Mouse (Mus musculus) midbrain, embryonic 10.5 days (tissue): ENCODE measurements around the gene Trim16. TPM values are rescaled to one million over a fixed set of nuclear protein-coding genes. Genes with fewer than 3 reads are reported as not detected.

Experiments used
- DNase-seq: peaks from one replicate; pipeline ENCODE4 v3.0.0-alpha.2; 2017; ENCODE audit warnings: low spot score
- H3K27ac ChIP-seq: fragments of 300-500 bp; sonication (generic); replicated peaks from 2 replicates; pipeline ENCODE4 v1.5.1; 2016; ENCODE audit warnings: mild to moderate bottlenecking
- H3K27me3 ChIP-seq: fragments of 300-500 bp; sonication (generic); 2 replicates; pipeline ENCODE4 v1.6.1; 2016; ENCODE audit warnings: low read depth, mild to moderate bottlenecking; ENCODE audit not compliant: poor library complexity, severe bottlenecking
- H3K36me3 ChIP-seq: fragments of 300-500 bp; sonication (generic); 2 replicates; pipeline ENCODE4 v1.6.1; 2016; ENCODE audit warnings: mild to moderate bottlenecking, moderate library complexity
- H3K4me1 ChIP-seq: fragments of 300-500 bp; sonication (generic); 2 replicates; pipeline ENCODE4 v1.6.1; 2016
- H3K4me3 ChIP-seq: fragments of 300-500 bp; sonication (generic); 2 replicates; pipeline ENCODE4 v1.5.1; 2016; ENCODE audit warnings: mild to moderate bottlenecking, moderate library complexity
- H3K9me3 ChIP-seq: fragments of 300-500 bp; sonication (generic); replicated peaks from 2 replicates; pipeline ENCODE4 v1.6.1; 2016; ENCODE audit warnings: mild to moderate bottlenecking
- WGBS: fragments of 180-500 bp; shearing (Covaris S2); methylation state at CpG from one replicate; pipeline ENCODE4 v1.1.7; 2016; 5-methylcytosine and 5-hydroxymethylcytosine counted together
- polyA plus RNA-seq: library from polyadenylated mRNA; unstranded; fragments of >200 nt; fragmentation: Nextera tagmentation; extraction: Ambion mirVana; gene quantifications from 2 replicates; pipeline ENCODE4 v1.2.1, GENCODE M21; 2016

The Trim16 gene
- polyA plus RNA-seq, 1 experiment from 2014 or later = 2.4 TPM

DNA sequence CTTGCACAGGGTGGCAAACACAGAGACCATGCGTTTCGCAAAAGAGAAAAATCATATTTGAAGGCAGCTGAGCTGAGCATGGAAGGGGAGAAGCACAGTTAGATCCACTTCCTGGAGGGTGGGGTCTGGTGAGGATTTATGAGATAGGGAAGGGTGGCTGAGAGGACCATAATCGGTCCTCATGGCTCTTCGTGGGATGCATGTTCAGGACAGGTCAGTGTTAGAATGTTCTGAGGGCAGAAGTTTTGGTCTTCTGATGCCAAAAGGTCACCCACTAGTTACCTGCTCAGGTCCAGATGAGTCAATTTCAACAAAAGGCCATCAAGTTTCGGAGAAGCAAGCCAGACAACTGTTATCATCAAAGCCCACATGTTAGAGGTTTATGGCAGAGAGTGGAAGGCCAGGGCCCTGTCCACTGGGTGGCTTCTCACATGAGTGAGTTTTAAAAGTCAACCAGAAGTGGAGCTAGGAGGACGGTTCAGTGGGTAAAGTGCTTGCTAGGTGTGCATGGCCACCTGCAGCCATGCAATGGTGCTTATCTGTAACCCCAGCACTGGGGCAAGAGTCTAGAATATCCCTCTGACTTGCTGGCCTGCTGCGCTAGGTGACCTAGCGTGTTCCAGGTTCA lies 858 bp upstream of the Trim16 start:
- peaks cover 15% of the 10 kb centered on the region for H3K4me1 ChIP-seq
- no peaks in the 10 kb centered on the region for H3K36me3 ChIP-seq
- WGBS = 91% methylated on average over 8 of the region's 8 CpGs
- no peaks in the 10 kb centered on the region for H3K9me3 ChIP-seq
- peaks cover 24% of the 10 kb centered on the region for H3K27me3 ChIP-seq
- H3K27ac ChIP-seq = no peak overlapping the region
- DNase-seq = no peak
- no peak overlapping the region for H3K4me3 ChIP-seq

DNA sequence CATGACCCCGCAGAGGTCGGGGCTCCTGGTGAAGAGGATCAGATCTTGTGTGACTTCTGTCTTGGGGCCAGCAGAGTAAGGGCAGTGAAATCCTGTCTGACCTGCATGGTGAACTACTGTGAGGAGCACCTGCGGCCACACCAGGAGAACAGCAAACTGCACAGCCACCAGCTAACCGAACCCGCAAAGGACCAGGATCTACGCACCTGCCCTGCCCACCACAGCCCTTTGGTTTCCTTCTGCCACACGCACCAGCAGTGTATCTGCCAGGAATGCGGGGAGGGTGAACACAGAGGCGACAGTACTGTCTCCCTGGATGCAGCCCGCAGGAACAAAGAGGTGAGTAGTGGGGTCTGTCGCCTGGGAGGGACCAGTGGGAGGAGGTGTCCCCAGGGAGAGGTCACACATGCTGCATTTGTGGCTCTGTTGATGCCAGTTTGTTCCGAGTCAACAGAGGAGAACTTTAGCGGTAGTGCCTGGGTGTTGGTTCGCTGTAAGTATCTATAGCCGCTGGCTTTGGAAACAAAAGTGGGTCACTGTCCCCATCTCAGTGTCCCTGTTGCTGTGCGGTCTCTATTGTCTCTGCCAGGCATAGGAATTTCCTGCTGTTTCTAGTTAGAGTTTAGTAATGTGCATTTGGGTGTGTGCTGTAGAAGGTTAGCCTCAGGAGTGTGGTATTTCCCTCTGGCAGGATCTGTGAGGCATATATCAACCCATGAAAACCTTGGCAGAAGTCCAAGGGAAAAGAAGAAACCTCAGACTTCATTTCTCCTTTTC lies 818 bp downstream of the Trim16 start:
- Histone ChIP-seq H3K27ac (peak overlapping the region; percentile 70), H3K27me3 (peaks cover 24% of the 10 kb centered on the region), H3K4me1 (peaks cover 15% of the 10 kb centered on the region), H3K4me3 (peak overlapping the region; percentile 46), H3K36me3 (no peaks in the 10 kb centered on the region), H3K9me3 (no peaks in the 10 kb centered on the region)
- DNase-seq = peak; percentile 29
- WGBS = 32% methylated on average over 16 of the region's 16 CpGs

DNA sequence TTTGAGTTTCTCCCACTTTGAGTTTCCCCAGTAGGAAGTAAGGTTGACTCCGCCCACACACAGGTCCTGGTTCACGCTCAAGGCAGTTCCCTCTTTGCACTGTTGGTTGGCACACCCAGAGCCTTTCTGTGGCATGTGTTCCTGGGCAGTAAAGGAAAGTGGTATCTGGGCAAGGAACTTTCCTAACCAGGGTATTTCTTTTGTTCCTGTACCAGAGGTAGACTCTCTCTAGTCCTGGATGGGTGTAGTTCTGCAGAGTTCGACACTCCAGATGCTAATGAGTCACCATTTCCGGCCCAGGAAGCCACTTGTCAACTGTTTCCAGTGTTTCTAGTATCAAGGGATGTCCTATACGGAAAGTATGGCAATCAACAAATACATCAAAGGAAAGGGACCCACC lies 1.9 kb downstream of the Trim16 start:
- DNase-seq = no peak
- no peak overlapping the region for H3K4me3 ChIP-seq
- 81% methylated on average over 5 of the region's 5 CpGs for WGBS
- no peaks in the 10 kb centered on the region for H3K9me3 ChIP-seq
- H3K27ac ChIP-seq = no peak overlapping the region
- peaks cover 15% of the 10 kb centered on the region for H3K4me1 ChIP-seq
- peaks cover 24% of the 10 kb centered on the region for H3K27me3 ChIP-seq
- H3K36me3 ChIP-seq = no peaks in the 10 kb centered on the region

DNA sequence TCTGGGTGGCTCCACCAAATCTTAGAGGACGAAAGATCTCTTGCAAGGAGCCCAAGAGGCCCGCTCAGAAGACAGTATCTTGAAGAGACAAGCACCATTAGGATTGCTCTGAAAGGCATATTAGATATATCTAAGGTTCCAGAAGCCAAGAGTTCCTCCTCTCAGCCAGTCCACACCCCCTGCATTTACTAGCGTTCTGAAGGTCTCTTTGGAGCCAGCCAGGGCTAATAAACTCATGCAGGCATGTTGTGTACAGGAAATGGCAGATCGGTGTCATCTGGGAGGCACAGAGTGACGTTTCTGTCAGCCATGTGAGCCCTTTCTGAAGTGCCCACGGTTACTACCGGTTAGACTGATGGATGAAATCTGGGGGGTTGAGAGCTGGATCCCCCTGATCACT lies 4.2 kb downstream of the Trim16 start:
- Histone ChIP-seq H3K36me3 (no peaks in the 10 kb centered on the region), H3K4me1 (peaks cover 15% of the 10 kb centered on the region), H3K27me3 (peaks cover 14% of the 10 kb centered on the region), H3K4me3 (no peak overlapping the region), H3K9me3 (no peaks in the 10 kb centered on the region), H3K27ac (no peak overlapping the region)
- WGBS = 79% methylated on average over 7 of the region's 7 CpGs
- DNase-seq = no peak

DNA sequence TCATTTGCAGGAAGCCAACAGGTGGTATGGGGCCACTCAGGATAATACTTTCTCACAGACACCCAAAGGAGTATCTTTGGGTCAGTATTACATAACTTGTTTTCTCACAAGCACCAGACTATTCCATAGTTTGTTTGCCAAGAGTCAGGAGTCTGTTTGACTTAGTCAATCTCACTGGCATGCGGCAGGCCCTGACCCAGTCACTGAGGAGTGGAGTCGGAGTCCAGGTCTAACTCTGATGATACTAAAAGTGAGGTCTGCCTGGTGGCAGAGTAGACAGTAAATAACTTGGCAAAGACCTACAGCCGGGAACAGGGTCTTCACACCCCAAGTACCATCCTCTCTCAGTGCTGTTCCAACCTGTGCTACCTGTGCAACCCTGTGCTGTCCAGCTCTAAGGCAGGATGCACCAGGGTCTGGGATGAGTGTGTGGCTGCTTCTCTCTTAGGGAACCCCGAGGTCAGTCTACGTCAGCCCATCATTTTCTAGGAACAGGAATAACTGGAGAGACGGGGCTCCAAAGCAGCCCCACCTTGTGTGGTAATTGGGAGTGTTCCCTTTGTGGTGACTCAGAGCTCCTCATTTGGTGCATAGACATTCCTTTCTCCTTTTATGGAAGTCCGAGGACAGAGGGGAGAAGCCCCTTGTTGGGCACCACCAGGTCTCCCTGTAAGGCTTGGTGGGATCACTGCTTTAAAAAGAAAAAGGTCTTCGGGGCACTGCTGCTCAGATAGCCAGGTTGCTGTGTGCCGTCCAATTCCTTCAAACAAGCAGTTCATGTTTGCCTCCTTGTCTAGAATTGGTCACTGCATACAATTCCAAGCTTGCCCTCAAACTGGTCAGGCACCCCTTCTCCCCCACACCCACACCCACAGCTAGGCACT lies 5.4 kb downstream of the Trim16 start:
- Histone ChIP-seq H3K9me3 (no peaks in the 10 kb centered on the region), H3K4me1 (peaks cover 8% of the 10 kb centered on the region), H3K4me3 (no peak overlapping the region), H3K27me3 (peaks cover 8% of the 10 kb centered on the region), H3K27ac (no peak overlapping the region), H3K36me3 (no peaks in the 10 kb centered on the region)
- WGBS = 81% methylated on average over 9 of the region's 9 CpGs
- DNase-seq = no peak

DNA sequence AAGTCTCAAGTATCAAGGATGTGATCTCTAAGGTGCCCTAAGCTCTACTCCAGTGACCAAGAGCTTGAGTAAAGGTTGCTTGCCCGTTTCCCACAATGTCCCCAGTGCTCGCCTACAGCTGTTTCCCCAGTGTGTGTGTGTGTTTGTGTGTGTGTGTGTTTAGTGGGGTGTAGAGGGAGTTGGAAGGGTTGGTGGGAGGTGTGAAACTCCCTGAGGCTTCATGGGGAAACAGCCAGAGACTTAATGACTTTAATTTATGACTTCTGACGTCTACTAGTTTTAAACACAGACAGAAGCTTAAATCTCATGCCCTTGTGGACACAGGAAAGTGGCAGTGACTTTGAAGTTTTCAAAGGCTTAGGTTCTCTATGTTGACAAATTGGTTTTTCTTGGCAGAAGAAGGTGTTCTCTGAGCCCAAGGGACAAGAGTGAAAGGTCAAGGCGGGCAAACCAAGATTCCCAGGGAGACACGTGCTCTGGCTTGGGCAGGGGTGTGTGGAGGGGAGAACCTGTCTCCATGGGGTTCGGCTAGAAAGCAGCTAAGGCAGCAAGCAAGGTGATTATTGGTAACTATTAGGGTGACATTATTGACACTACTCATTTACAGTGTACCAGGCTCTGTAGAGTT lies 6.2 kb downstream of the Trim16 start:
- H3K4me3 ChIP-seq = no peak overlapping the region
- no peak overlapping the region for H3K27ac ChIP-seq
- H3K36me3 ChIP-seq = no peaks in the 10 kb centered on the region
- peaks cover under 1% of the 10 kb centered on the region; the same call in 1 of the 2 replicates for H3K4me1 ChIP-seq
- H3K9me3 ChIP-seq = no peaks in the 10 kb centered on the region
- 0 out of 2 replicates have a peak, but pooled peaks cover under 1% of the 10 kb centered on the region for H3K27me3 ChIP-seq
- no peak for DNase-seq
- WGBS = 83% methylated on average over 6 of the region's 6 CpGs

DNA sequence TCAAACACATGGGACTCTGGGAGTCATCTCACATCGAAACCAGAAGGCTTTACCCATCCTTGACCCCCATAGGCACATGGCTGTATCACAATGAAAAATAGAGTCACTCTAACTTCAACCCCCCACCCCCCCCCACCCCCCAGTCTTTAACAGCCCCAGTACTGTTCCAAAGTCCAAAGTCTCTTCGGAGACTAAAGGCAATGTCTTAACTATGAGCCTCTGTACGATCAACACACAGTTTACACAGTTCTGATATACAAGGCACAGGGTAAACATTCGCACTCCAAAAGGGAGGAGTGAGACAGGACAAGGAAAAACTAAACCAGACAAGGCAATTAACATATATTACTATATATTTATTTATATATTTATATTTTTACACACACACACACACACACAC lies 7.1 kb downstream of the Trim16 start:
- Histone ChIP-seq H3K9me3 (no peaks in the 10 kb centered on the region), H3K27ac (no peak overlapping the region), H3K36me3 (no peaks in the 10 kb centered on the region), H3K27me3 (no peaks in the 10 kb centered on the region), H3K4me3 (no peak overlapping the region), H3K4me1 (no peaks in the 10 kb centered on the region)
- no peak for DNase-seq
- 93% methylated on average over 4 of the region's 4 CpGs for WGBS

DNA sequence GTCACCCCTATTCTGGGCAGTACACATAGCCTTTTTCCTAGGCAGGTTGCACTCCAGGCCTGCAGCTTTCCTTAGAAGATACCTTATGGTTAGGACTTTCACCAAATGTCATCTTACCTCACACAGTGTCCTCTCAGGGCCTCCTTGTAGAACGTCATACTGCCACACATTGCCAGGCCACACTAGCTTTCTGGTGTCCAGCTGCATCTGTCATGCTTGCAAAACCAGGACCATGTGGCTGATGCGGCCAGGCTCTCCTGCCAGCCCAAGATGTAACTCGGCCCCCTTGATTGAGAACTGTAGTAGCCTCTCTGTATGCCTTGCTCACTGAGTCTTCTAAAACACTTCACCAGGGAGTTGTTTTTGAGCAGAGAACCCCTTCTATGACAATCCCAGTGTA lies 7.9 kb downstream of the Trim16 start:
- WGBS = 81% methylated on average over 3 of the region's 3 CpGs
- H3K27me3 ChIP-seq = no peaks in the 10 kb centered on the region
- no peaks in the 10 kb centered on the region for H3K4me1 ChIP-seq
- no peak overlapping the region for H3K27ac ChIP-seq
- H3K4me3 ChIP-seq = no peak overlapping the region
- no peak for DNase-seq
- H3K36me3 ChIP-seq = no peaks in the 10 kb centered on the region
- no peaks in the 10 kb centered on the region for H3K9me3 ChIP-seq

DNA sequence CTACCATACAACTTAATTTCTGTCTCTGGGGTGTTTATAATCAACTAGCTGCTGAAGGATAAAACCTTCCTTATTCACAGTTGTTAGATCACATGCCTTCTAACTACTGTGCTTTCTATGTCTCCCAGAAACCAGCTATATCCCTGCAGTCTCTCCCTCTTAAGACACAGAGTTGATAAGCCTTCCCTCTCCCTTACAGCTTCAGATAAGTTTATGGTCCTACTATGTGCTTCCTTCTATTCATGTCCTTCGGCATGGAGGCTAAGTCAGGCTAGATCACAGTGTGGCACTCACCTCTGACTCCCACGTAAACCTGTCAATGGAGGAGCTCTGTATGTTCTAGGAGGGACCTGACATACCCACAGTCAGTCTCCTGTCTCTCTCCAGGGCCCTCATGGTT lies 10.4 kb downstream of the Trim16 start:
- no peak overlapping the region for H3K4me3 ChIP-seq
- no peaks in the 10 kb centered on the region for H3K9me3 ChIP-seq
- WGBS = 79% methylated on average over 2 of the region's 2 CpGs
- H3K4me1 ChIP-seq = no peaks in the 10 kb centered on the region
- no peaks in the 10 kb centered on the region for H3K27me3 ChIP-seq
- no peak overlapping the region for H3K27ac ChIP-seq
- no peak for DNase-seq
- no peaks in the 10 kb centered on the region for H3K36me3 ChIP-seq

DNA sequence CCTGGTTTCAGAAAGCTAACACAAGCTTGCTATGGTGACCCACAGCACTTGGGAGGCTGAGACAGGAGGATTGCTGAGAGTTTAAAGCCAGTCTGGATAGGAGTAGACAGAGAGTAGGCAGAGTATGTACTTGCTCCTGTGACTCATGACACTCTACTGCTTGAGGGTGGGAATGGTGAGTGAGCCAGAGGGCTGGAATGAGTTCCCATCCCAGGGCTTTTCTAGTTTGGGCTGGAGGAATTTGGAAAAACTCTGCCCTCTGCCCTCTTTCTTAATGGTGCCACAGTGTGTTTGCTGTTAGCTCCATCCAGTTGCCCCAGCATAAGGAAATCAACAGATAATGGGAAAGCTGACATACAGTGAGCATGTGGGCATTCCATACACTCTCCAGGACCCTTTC lies 11.9 kb downstream of the Trim16 start:
- H3K4me3 ChIP-seq = no peak overlapping the region

DNA sequence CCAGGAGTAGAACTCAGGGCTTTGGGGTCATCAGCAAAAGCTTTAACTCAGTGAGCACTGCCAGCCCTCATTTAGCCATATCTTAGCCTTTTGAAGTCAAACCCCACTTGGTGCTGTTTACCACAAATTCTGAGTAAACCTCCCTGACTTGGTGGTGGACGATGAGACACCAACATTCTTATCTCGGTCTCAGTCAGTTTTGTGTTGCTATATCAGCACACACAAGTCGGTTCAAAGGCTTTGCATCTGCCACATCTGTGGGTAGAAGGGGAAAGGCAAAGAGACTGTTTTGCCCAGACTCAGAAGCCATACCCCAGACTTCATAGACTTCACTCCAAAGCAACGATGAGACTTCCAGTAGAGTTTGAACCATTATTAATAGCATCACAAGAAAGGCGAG lies 24.5 kb downstream of the Trim16 start:
- 91% methylated on average over 5 of the region's 5 CpGs for WGBS

More for the DNA sequence above, 11.9 kb downstream of the Trim16 start:
- H3K27ac ChIP-seq = no peak overlapping the region
- H3K9me3 ChIP-seq = no peaks in the 10 kb centered on the region
- H3K4me1 ChIP-seq = no peaks in the 10 kb centered on the region
- no peaks in the 10 kb centered on the region for H3K27me3 ChIP-seq
- no peak for DNase-seq
- no peaks in the 10 kb centered on the region for H3K36me3 ChIP-seq

DNA sequence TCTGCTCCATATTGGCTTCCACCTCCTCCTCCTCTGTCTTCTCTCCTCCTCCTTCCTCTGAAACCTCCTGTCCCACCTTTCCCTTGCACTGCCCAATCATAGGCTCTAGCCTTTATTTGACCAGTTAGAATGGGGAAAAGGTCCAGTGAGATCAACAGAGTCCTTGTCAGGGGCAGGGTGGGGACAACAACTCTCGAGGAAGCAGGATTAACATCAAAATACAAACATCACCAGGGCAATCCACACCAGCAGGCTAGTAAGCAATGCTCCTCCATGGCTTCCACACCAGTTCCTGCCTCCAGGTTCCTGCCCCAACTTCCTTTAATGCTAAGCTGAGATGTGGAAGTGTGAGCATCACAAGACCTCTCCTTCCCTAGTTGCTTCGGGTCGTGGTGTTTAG lies 25.7 kb downstream of the Trim16 start:
- H3K27me3 ChIP-seq = no peaks in the 10 kb centered on the region
- H3K4me1 ChIP-seq = peaks cover 17% of the 10 kb centered on the region
- DNase-seq = no peak
- H3K9me3 ChIP-seq = no peaks in the 10 kb centered on the region
- H3K4me3 ChIP-seq = no peak overlapping the region
- no peaks in the 10 kb centered on the region for H3K36me3 ChIP-seq
- WGBS = 73% methylated on average over 3 of the region's 3 CpGs
- H3K27ac ChIP-seq = no peak overlapping the region

More for the DNA sequence above, 24.5 kb downstream of the Trim16 start:
- no peaks in the 10 kb centered on the region for H3K27me3 ChIP-seq
- peaks cover 17% of the 10 kb centered on the region for H3K4me1 ChIP-seq
- no peak overlapping the region for H3K27ac ChIP-seq
- no peak overlapping the region for H3K4me3 ChIP-seq
- H3K9me3 ChIP-seq = no peaks in the 10 kb centered on the region
- no peaks in the 10 kb centered on the region for H3K36me3 ChIP-seq
- DNase-seq = no peak
